27 mouse cellular contexts compared by ENCODE assay signal in genomic region chr10:128990129-128990850, GRCm38 (mm10). TPM values are rescaled to one million over a fixed set of nuclear protein-coding genes. Genes with fewer than 3 reads are reported as not detected.
DNase-seq lines count a peak whose midpoint lies in the region; ATAC-seq and TF ChIP-seq lines count a peak whose summit lies in the region.
"Not testable (repeated sequence)": the region's sequence is repeated elsewhere in the genome, so short reads cannot be mapped to it uniquely, and the experiment has no call there.
"Had no signal": no experiment of that assay in that cellular context is flagged by ENCODE, and none has a peak within 500 bp of the region (broad histone marks: within the 10 kb centered on the region; RNA-seq: fewer than 3 reads in every experiment).

No protein-coding gene starts in this region.

- not testable (repeated sequence) for H3ac ChIP-seq in myocyte (ENCODE audit: control insufficient read depth, insufficient read length)

- H3K9me3 ChIP-seq in forebrain, embryonic 12.5 days; heart, embryonic 16.5 days (replicated peaks; ENCODE audit: control insufficient read depth, low read length): not testable (repeated sequence)

- peak; percentile 50 for ATAC-seq in activated CD4-positive, CD25-positive, alpha-beta regulatory T cell, adult 4 months
- peak; percentile 33; the same call in 1 of the 2 replicates for ATAC-seq in forebrain, embryonic 12.5 days (ENCODE audit: low FRiP score)
- ATAC-seq in heart, embryonic 16.5 days (replicated peaks; ENCODE audit: extremely low read depth, insufficient read depth, low FRiP score), result peak; percentile 61; the same call in 1 of the 2 replicates
- peak; percentile 56 for ATAC-seq in inflammation-experienced regulatory T-cells, adult 6 months
- peak; percentile 92 for ATAC-seq in megakaryocyte progenitor cell, adult 5-6 weeks (replicated peaks; ENCODE audit: poor library complexity)

- H3K27me3 ChIP-seq in forebrain, embryonic 12.5 days; heart, embryonic 16.5 days (ENCODE audit: control insufficient read depth, insufficient read depth, low read length); myocyte (ENCODE audit: control insufficient read depth, insufficient read depth, insufficient read length); thymus, adult 2 months (ENCODE audit: control insufficient read depth, insufficient read depth, low read length): not testable (repeated sequence)

- TF ChIP-seq POLR2A in myocyte (IDR thresholded peaks at IDR 0.05; ENCODE audit: insufficient read length, low read depth); thymus, adult 2 months (IDR thresholded peaks at IDR 0.05; ENCODE audit: control insufficient read depth, extremely low read depth, insufficient read depth, low read length, poor library complexity): not testable (repeated sequence)

- not testable (repeated sequence) for H3K4me3 ChIP-seq in forebrain, embryonic 12.5 days (replicated peaks); heart, embryonic 16.5 days (ENCODE audit: low read length); myocyte; thymus, adult 2 months (ENCODE audit: control insufficient read depth, insufficient read depth, low read length)

- H3K79me2 ChIP-seq in myocyte (ENCODE audit: control insufficient read depth, insufficient read depth), result not testable (repeated sequence)

- H3K4me2 ChIP-seq in forebrain, embryonic 12.5 days; heart, embryonic 16.5 days (ENCODE audit: low read depth, low read length): not testable (repeated sequence)
- peak overlapping the region; percentile 46 for H3K4me2 ChIP-seq in myocyte (ENCODE audit: low read depth)

- peak; percentile 40 for DNase-seq in CD4-positive helper T cell, adult 2 months (ENCODE audit: low read depth, low spot score)
- DNase-seq in thymus, adult 2 months, result peak; percentile 9

- not testable (repeated sequence) for TF ChIP-seq CTCF in thymus, adult 2 months (IDR thresholded peaks at IDR 0.05; ENCODE audit: borderline replicate concordance, control insufficient read depth, extremely low read depth, insufficient read depth, low read length, poor library complexity)

- not testable (repeated sequence) for H3K27ac ChIP-seq in forebrain, embryonic 12.5 days; heart, embryonic 16.5 days (ENCODE audit: low read length); thymus, adult 2 months (ENCODE audit: control insufficient read depth, insufficient read depth, low read length)

- H3K36me3 ChIP-seq in forebrain, embryonic 12.5 days (replicated peaks); heart, embryonic 16.5 days (ENCODE audit: control insufficient read depth, insufficient read depth); myocyte (ENCODE audit: control insufficient read depth, insufficient read depth); thymus, adult 2 months (ENCODE audit: control insufficient read depth, insufficient read depth, low read length): not testable (repeated sequence)

- not testable (repeated sequence) for H3K9ac ChIP-seq in forebrain, embryonic 12.5 days; heart, embryonic 16.5 days (ENCODE audit: low read length)

- H3K4me1 ChIP-seq in forebrain, embryonic 12.5 days; heart, embryonic 16.5 days (ENCODE audit: control insufficient read depth, insufficient read depth, low read length); thymus, adult 2 months (replicated peaks; ENCODE audit: control insufficient read depth, insufficient read depth, low read length): not testable (repeated sequence)

- 71% methylated on average over 7 of the region's 10 CpGs for WGBS in forebrain, embryonic 12.5 days
- WGBS in heart, embryonic 16.5 days, result 55% methylated on average over 7 of the region's 10 CpGs
- WGBS in thymus, adult 2 months, result 41% methylated on average over 7 of the region's 10 CpGs

RNA-seq across cellular contexts. Expression of gene Olfr9, which starts 1.1 kb away (rescaled TPM):
- polyA plus RNA-seq in activated CD4-positive, CD25-positive, alpha-beta regulatory T cell, adult 4 months (2017; shearing (Covaris generic)), result not detected
- polyA plus RNA-seq in forebrain, embryonic 12.5 days (2016; fragmentation: Nextera tagmentation; extraction: Ambion mirVana), result not detected in 2 replicates
- not detected in 2 replicates for polyA plus RNA-seq in heart, embryonic 16.5 days (2015; fragmentation: Nextera tagmentation; extraction: Ambion mirVana)
- not detected for polyA plus RNA-seq in inflammation-experienced regulatory T-cells, adult 6 months (2017; shearing (Covaris generic))
- total RNA-seq in megakaryocyte progenitor cell, adult 5-6 weeks (2015), result not detected in 2 replicates
- total RNA-seq in megakaryocyte progenitor cell, adult 5-6 weeks (2017), result not detected in 2 replicates
- not detected for polyA plus RNA-seq in myocyte (2012; fragmentation: generic; extraction: Trizol)
- not detected in 2 replicates for polyA plus RNA-seq in thymus, adult 2 months (2012; rRNA removed)
- total RNA-seq: adrenal gland, postnatal 10 days; ES-E14; gastrocnemius, postnatal 14 days; heart, adult 2 months; heart, postnatal 4 days; layer of hippocampus, adult 18-20 months; layer of hippocampus, postnatal 14 days; left cerebral cortex, adult 8-10 months; left cerebral cortex, postnatal 4 days had no signal
- polyA plus RNA-seq: cerebellum, adult 2 months; embryonic facial prominence, embryonic 14.5 days; forebrain, embryonic 16.5 days; heart, adult 2 months; heart, embryonic 14.5 days; limb, embryonic 15.5 days; liver, embryonic 14.5 days; lung, embryonic 15.5 days; midbrain, embryonic 10.5 days; neural tube, embryonic 13.5 days; stomach, embryonic 14.5 days had no signal

RNA-seq across cellular contexts. Expression of gene Olfr763, which starts 20.3 kb away (rescaled TPM):
- polyA plus RNA-seq in activated CD4-positive, CD25-positive, alpha-beta regulatory T cell, adult 4 months (2017; shearing (Covaris generic)), result not detected
- polyA plus RNA-seq in forebrain, embryonic 12.5 days (2016; fragmentation: Nextera tagmentation; extraction: Ambion mirVana), result not detected in 2 replicates
- polyA plus RNA-seq in heart, embryonic 16.5 days (2015; fragmentation: Nextera tagmentation; extraction: Ambion mirVana), result not detected in 2 replicates
- not detected for polyA plus RNA-seq in inflammation-experienced regulatory T-cells, adult 6 months (2017; shearing (Covaris generic))
- not detected in 2 replicates for total RNA-seq in megakaryocyte progenitor cell, adult 5-6 weeks (2015)
- total RNA-seq in megakaryocyte progenitor cell, adult 5-6 weeks (2017), result not detected in 2 replicates
- 0.05 TPM for polyA plus RNA-seq in myocyte (2012; fragmentation: generic; extraction: Trizol)
- not detected in 2 replicates for polyA plus RNA-seq in thymus, adult 2 months (2012; rRNA removed)
- total RNA-seq: adrenal gland, postnatal 10 days; ES-E14; gastrocnemius, postnatal 14 days; heart, adult 2 months; heart, postnatal 4 days; layer of hippocampus, adult 18-20 months; layer of hippocampus, postnatal 14 days; left cerebral cortex, adult 8-10 months; left cerebral cortex, postnatal 4 days had no signal
- polyA plus RNA-seq: cerebellum, adult 2 months; embryonic facial prominence, embryonic 14.5 days; forebrain, embryonic 16.5 days; heart, adult 2 months; heart, embryonic 14.5 days; limb, embryonic 15.5 days; liver, embryonic 14.5 days; lung, embryonic 15.5 days; midbrain, embryonic 10.5 days; neural tube, embryonic 13.5 days; stomach, embryonic 14.5 days had no signal

RNA-seq across cellular contexts. Expression of gene Mettl7b, which starts 29.5 kb away (rescaled TPM):
- polyA plus RNA-seq in activated CD4-positive, CD25-positive, alpha-beta regulatory T cell, adult 4 months (2017; shearing (Covaris generic)), result not detected
- not detected in 2 replicates for polyA plus RNA-seq in forebrain, embryonic 12.5 days (2016; fragmentation: Nextera tagmentation; extraction: Ambion mirVana)
- 0.67 TPM in 1 of 2 replicates, not detected in the other for polyA plus RNA-seq in heart, embryonic 16.5 days (2015; fragmentation: Nextera tagmentation; extraction: Ambion mirVana)
- not detected for polyA plus RNA-seq in inflammation-experienced regulatory T-cells, adult 6 months (2017; shearing (Covaris generic))
- total RNA-seq in megakaryocyte progenitor cell, adult 5-6 weeks (2015), result not detected in 2 replicates
- total RNA-seq in megakaryocyte progenitor cell, adult 5-6 weeks (2017), result not detected in 2 replicates
- polyA plus RNA-seq in myocyte (2012; fragmentation: generic; extraction: Trizol), result 0.71 TPM
- polyA plus RNA-seq in thymus, adult 2 months (2012; rRNA removed), result 0.28 and 1.6 TPM in 2 replicates
- total RNA-seq: heart, adult 2 months; layer of hippocampus, adult 18-20 months; layer of hippocampus, postnatal 14 days; left cerebral cortex, adult 8-10 months; left cerebral cortex, postnatal 4 days had no signal
- polyA plus RNA-seq: cerebellum, adult 2 months; embryonic facial prominence, embryonic 14.5 days; forebrain, embryonic 16.5 days; heart, embryonic 14.5 days; liver, embryonic 14.5 days; lung, embryonic 15.5 days; midbrain, embryonic 10.5 days; stomach, embryonic 14.5 days had no signal

RNA-seq across cellular contexts. Expression of gene Olfr764-ps1, which starts 49.4 kb away (rescaled TPM):
- polyA plus RNA-seq in activated CD4-positive, CD25-positive, alpha-beta regulatory T cell, adult 4 months (2017; shearing (Covaris generic)), result not detected
- not detected in 2 replicates for polyA plus RNA-seq in forebrain, embryonic 12.5 days (2016; fragmentation: Nextera tagmentation; extraction: Ambion mirVana)
- not detected in 2 replicates for polyA plus RNA-seq in heart, embryonic 16.5 days (2015; fragmentation: Nextera tagmentation; extraction: Ambion mirVana)
- not detected for polyA plus RNA-seq in inflammation-experienced regulatory T-cells, adult 6 months (2017; shearing (Covaris generic))
- total RNA-seq in megakaryocyte progenitor cell, adult 5-6 weeks (2015), result not detected in 2 replicates
- not detected in 2 replicates for total RNA-seq in megakaryocyte progenitor cell, adult 5-6 weeks (2017)
- 0.01 TPM for polyA plus RNA-seq in myocyte (2012; fragmentation: generic; extraction: Trizol)
- polyA plus RNA-seq in thymus, adult 2 months (2012; rRNA removed), result not detected in 2 replicates
- total RNA-seq: adrenal gland, postnatal 10 days; ES-E14; gastrocnemius, postnatal 14 days; heart, adult 2 months; heart, postnatal 4 days; layer of hippocampus, adult 18-20 months; layer of hippocampus, postnatal 14 days; left cerebral cortex, adult 8-10 months; left cerebral cortex, postnatal 4 days had no signal
- polyA plus RNA-seq: cerebellum, adult 2 months; embryonic facial prominence, embryonic 14.5 days; forebrain, embryonic 16.5 days; heart, adult 2 months; heart, embryonic 14.5 days; limb, embryonic 15.5 days; liver, embryonic 14.5 days; lung, embryonic 15.5 days; midbrain, embryonic 10.5 days; neural tube, embryonic 13.5 days; stomach, embryonic 14.5 days had no signal

RNA-seq across cellular contexts. Expression of gene Itga7, which starts 56.7 kb away (rescaled TPM):
- polyA plus RNA-seq in activated CD4-positive, CD25-positive, alpha-beta regulatory T cell, adult 4 months (2017; shearing (Covaris generic)), result 1 to 10 TPM; 2.9 to 6.1 TPM
- polyA plus RNA-seq in forebrain, embryonic 12.5 days (2016; fragmentation: Nextera tagmentation; extraction: Ambion mirVana), result 0.46 and 0.73 TPM in 2 replicates
- polyA plus RNA-seq in heart, embryonic 16.5 days (2015; fragmentation: Nextera tagmentation; extraction: Ambion mirVana), result 10.3 and 11.9 TPM in 2 replicates
- polyA plus RNA-seq in inflammation-experienced regulatory T-cells, adult 6 months (2017; shearing (Covaris generic)), result 1 to 10 TPM; 3.6 to 5.1 (median 4.8) TPM
- 0.15 TPM in 1 of 2 replicates, not detected in the other for total RNA-seq in megakaryocyte progenitor cell, adult 5-6 weeks (2015)
- total RNA-seq in megakaryocyte progenitor cell, adult 5-6 weeks (2017), result not detected in 2 replicates
- polyA plus RNA-seq in myocyte (2012; fragmentation: generic; extraction: Trizol), result 635 TPM
- polyA plus RNA-seq in thymus, adult 2 months (2012; rRNA removed), result 5.9 and 14.5 TPM in 2 replicates

Comparison
In these comparisons a context has a peak if more than half of its experiments do, and no peak if none do; other contexts are left out.
1. ATAC-seq: peak in every context shown above with its lines; median percentile 92 in megakaryocyte progenitor cell, adult 5-6 weeks; 61 in heart, embryonic 16.5 days; 56 in inflammation-experienced regulatory T-cells, adult 6 months; 50 in activated CD4-positive, CD25-positive, alpha-beta regulatory T cell, adult 4 months; 33 in forebrain, embryonic 12.5 days.